Mouse (Mus musculus) lung, postnatal 0 days (tissue): ENCODE data around the gene Zfp91.

Source experiments
- CTCF ChIP-seq: IDR thresholded peaks from 2 replicates; pipeline ENCODE4 v1.5.1; 2016; ENCODE audit warnings: antibody characterized with exemption, mild to moderate bottlenecking
- EP300 ChIP-seq: IDR thresholded peaks from 2 replicates; pipeline ENCODE4 v1.6.1; 2016; ENCODE audit warnings: antibody characterized with exemption, mild to moderate bottlenecking, control low read depth

GRCm38 (mm10) chr19:12725851-12726250, 70.1 kb downstream of the Zfp91 start:
- TF ChIP-seq EP300: no peak
- TF ChIP-seq CTCF: no peak
